Mouse (Mus musculus) myocyte (in vitro differentiated cells): ENCODE measurements around the gene Nipal1. TPM values are rescaled to one million over a fixed set of nuclear protein-coding genes. Genes with fewer than 3 reads are reported as not detected.

ENCODE experiments used
- H3K27me3 ChIP-seq: one replicate; pipeline ENCODE4 v1.6.1; 2011; ENCODE audit not compliant: control insufficient read depth, insufficient read depth, insufficient read length
- H3K36me3 ChIP-seq: one replicate; pipeline ENCODE4 v1.6.1; 2011; ENCODE audit not compliant: control insufficient read depth, insufficient read depth
- H3K4me2 ChIP-seq: one replicate; pipeline ENCODE4 v1.6.1; 2011; ENCODE audit warnings: low read depth, control low read depth
- H3K4me3 ChIP-seq: one replicate; pipeline ENCODE4 v1.5.1; 2011; ENCODE audit warnings: mild to moderate bottlenecking, control low read depth, moderate library complexity
- H3K79me2 ChIP-seq: one replicate; pipeline ENCODE4 v1.6.1; 2011; ENCODE audit not compliant: control insufficient read depth, insufficient read depth
- H3ac ChIP-seq: one replicate; pipeline ENCODE4 v1.6.1; 2011; ENCODE audit not compliant: control insufficient read depth, insufficient read length
- CEBPB ChIP-seq: IDR thresholded peaks from 2 replicates; pipeline ENCODE4 v1.6.1; 2011; ENCODE audit warnings: mild to moderate bottlenecking, moderate library complexity; ENCODE audit not compliant: poor library complexity, insufficient read depth, severe bottlenecking
- E2F4 ChIP-seq: IDR thresholded peaks from one replicate; pipeline ENCODE4 v1.6.1; 2011; ENCODE audit warnings: mild to moderate bottlenecking, control low read depth, moderate library complexity; ENCODE audit not compliant: insufficient read depth
- MAX ChIP-seq: IDR thresholded peaks from one replicate; pipeline ENCODE4 v1.6.1; 2011; ENCODE audit warnings: low read depth, mild to moderate bottlenecking, control low read depth
- MYOD1 ChIP-seq, 3 experiments: IDR thresholded peaks; one replicate each; pipeline ENCODE4 v1.6.1; 2011; ENCODE audit warnings: control low read depth in 2 of 3, low read depth in 2 of 3, mild to moderate bottlenecking in 2 of 3, moderate library complexity in 1 of 3; ENCODE audit not compliant: insufficient read length in 2 of 3, control insufficient read depth in 1 of 3
- MYOG ChIP-seq, 3 experiments: IDR thresholded peaks; one replicate each; pipeline ENCODE4 v1.6.1; 2011; ENCODE audit warnings: control low read depth in 2 of 3, low read depth in 2 of 3, mild to moderate bottlenecking in 2 of 3; ENCODE audit not compliant: insufficient read length in 2 of 3, control insufficient read depth in 1 of 3, insufficient read depth in 1 of 3
- POLR2A ChIP-seq: IDR thresholded peaks from one replicate; pipeline ENCODE4 v1.6.1; 2011; ENCODE audit warnings: low read depth, mild to moderate bottlenecking, control low read depth, moderate library complexity; ENCODE audit not compliant: insufficient read length
- POLR2AphosphoS2 ChIP-seq: IDR thresholded peaks from one replicate; pipeline ENCODE4 v1.6.1; 2011; ENCODE audit warnings: low read depth, control low read depth; ENCODE audit not compliant: insufficient read length
- REST ChIP-seq: IDR thresholded peaks from one replicate; pipeline ENCODE4 v1.6.1; 2011; ENCODE audit warnings: mild to moderate bottlenecking, control low read depth, moderate library complexity; ENCODE audit not compliant: insufficient read depth, insufficient read length
- SRF ChIP-seq: IDR thresholded peaks from one replicate; pipeline ENCODE4 v1.6.1; 2011; ENCODE audit warnings: low read depth; ENCODE audit not compliant: control insufficient read depth, insufficient read length
- TCF12 ChIP-seq: IDR thresholded peaks from one replicate; pipeline ENCODE4 v1.6.1; 2011; ENCODE audit warnings: mild to moderate bottlenecking, control low read depth; ENCODE audit not compliant: poor library complexity, insufficient read depth, severe bottlenecking
- TCF3 ChIP-seq: IDR thresholded peaks from one replicate; pipeline ENCODE4 v1.6.1; 2011; ENCODE audit warnings: low read depth, control low read depth; ENCODE audit not compliant: insufficient read length
- USF1 ChIP-seq: IDR thresholded peaks from one replicate; pipeline ENCODE4 v1.6.1; 2011; ENCODE audit warnings: low read depth, mild to moderate bottlenecking, control low read depth, moderate library complexity
- polyA plus RNA-seq: library from polyadenylated mRNA; unstranded; fragments of >200 nt; fragmentation: generic; extraction: Trizol; gene quantifications from one replicate; pipeline ENCODE4 v1.2.1, GENCODE M21; 2012; ENCODE audit warnings: missing spikeins

The Nipal1 gene
- polyA plus RNA-seq, 1 experiment: 0.07 TPM

DNA sequence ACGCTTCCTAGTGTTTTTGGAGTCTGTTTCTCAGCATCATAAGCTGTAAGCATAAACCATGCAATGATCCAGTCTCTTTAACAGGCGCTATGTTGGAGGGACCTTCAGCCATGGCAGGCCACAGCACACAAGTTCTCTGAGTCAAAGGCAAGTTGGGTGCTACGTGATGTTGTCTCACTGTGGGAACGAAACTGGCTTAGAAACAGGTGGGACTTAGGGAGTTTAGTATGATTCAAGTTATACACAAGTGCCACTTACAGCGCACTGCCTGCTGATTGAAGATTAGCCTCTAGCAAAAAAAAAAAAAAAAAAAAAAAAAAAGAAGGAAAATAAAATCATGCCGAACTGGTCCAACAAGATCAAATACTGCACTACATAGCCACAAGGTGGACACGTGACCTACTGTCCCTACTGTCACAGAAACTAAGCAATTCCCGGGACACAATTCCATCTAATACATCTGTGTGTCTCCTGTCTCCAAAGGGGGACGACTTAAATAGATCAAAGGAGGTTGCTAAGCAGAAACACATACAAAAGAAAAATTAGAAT lies 27.5 kb downstream of the Nipal1 start:
- Histone ChIP-seq H3K4me2 (no peak overlapping the region), H3K4me3 (no peak overlapping the region), H3ac (no peak overlapping the region), H3K79me2 (no peaks in the 10 kb centered on the region), H3K27me3 (no peaks in the 10 kb centered on the region), H3K36me3 (no peaks in the 10 kb centered on the region)
- TF ChIP-seq TCF12: no peak
- TF ChIP-seq SRF: no peak
- TF ChIP-seq POLR2AphosphoS2: no peak
- no peak for TF ChIP-seq CEBPB

DNA sequence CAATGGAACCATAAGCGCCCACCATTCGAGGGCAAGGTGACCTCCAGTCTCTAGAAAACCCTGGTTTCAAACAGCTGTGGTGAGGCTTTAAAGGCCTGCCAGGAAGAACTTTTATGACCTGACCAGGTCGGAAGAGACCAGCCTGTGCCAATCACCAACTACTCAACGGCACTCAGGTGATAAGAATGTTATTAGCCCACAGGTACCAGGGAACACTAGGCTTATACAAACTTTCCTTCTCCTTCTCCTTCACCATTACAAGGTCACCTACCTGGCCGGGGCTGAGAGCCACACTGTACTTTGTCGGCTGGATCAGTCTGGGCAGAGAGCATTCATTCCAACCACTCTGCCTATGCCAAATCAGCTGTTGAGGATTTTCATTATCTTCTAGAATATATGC lies 33.9 kb downstream of the Nipal1 start:
- no peaks in the 10 kb centered on the region for H3K79me2 ChIP-seq
- H3K36me3 ChIP-seq: no peaks in the 10 kb centered on the region
- TF ChIP-seq POLR2A (no peak), POLR2AphosphoS2 (no peak), SRF (no peak), E2F4 (no peak), CEBPB (no peak), MAX (no peak), REST (no peak), MYOD1 (IDR thresholded peaks at IDR 0.05; ENCODE audit: control insufficient read depth in 1 of 3, insufficient read length in 2 of 3, low read depth in 2 of 3) (no peak), USF1 (no peak), TCF12 (no peak), TCF3 (no peak), MYOG (IDR thresholded peaks at IDR 0.05; ENCODE audit: control insufficient read depth in 1 of 3, insufficient read depth in 1 of 3, insufficient read length in 2 of 3, low read depth in 2 of 3) (no peak)
- H3ac ChIP-seq: no peak overlapping the region
- H3K27me3 ChIP-seq: no peaks in the 10 kb centered on the region
- no peak overlapping the region for H3K4me3 ChIP-seq
- H3K4me2 ChIP-seq: no peak overlapping the region

DNA sequence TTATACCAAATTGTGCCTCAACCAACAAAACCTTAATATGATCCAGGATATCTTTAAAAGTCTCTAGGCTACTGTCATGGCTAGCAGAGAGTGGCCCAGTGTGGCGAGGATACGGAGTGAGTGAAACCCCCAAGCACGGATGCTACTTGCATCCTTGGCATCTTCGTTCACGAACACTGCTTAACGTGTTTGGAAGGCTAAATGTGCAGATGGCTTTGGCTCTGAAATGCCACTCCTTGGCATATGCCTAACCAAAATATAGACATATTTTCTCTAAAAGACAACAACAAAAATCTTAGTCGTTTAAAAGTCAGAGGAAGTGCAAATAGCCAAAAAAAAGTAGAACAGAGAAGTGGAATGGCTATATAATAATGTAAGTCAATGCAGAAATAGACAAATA lies 42.0 kb downstream of the Nipal1 start:
- Histone ChIP-seq H3K27me3 (no peaks in the 10 kb centered on the region), H3K79me2 (no peaks in the 10 kb centered on the region), H3K4me3 (no peak overlapping the region), H3K4me2 (no peak overlapping the region), H3ac (no peak overlapping the region), H3K36me3 (no peaks in the 10 kb centered on the region)
- TF ChIP-seq USF1 (no peak), TCF12 (no peak), TCF3 (no peak), SRF (no peak), MYOD1 (IDR thresholded peaks at IDR 0.05; ENCODE audit: control insufficient read depth in 1 of 3, insufficient read length in 2 of 3, low read depth in 2 of 3) (no peak), POLR2AphosphoS2 (no peak), REST (no peak), E2F4 (no peak), MYOG (IDR thresholded peaks at IDR 0.05; ENCODE audit: control insufficient read depth in 1 of 3, insufficient read depth in 1 of 3, insufficient read length in 2 of 3, low read depth in 2 of 3) (no peak)

DNA sequence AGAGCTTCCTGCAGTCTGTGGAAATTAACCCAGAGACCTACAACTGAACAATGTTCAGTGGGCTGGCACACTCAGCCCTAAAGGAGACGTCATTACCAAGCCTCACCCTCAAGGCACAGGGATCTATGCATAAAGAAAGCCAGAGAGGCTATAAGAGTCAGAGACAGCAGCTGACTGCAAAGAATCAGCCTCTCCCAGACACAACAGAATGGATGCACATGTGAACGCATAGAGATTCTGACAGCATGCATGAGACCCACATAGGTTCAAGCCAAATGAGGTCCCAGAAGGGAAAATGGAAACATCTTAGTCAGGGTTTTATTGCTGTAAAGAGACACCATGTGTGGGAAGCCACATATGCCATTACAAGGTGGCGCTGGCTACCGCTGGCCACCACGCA lies 42.9 kb downstream of the Nipal1 start:
- Histone ChIP-seq H3K36me3 (no peaks in the 10 kb centered on the region), H3K4me2 (no peak overlapping the region), H3K27me3 (no peaks in the 10 kb centered on the region), H3K79me2 (no peaks in the 10 kb centered on the region), H3ac (no peak overlapping the region), H3K4me3 (no peak overlapping the region)
- TF ChIP-seq POLR2AphosphoS2: no peak
- TF ChIP-seq SRF: no peak
- no peak for TF ChIP-seq MYOG (IDR thresholded peaks at IDR 0.05; ENCODE audit: control insufficient read depth in 1 of 3, insufficient read depth in 1 of 3, insufficient read length in 2 of 3, low read depth in 2 of 3)
- TF ChIP-seq USF1: no peak
- TF ChIP-seq REST: no peak
- no peak for TF ChIP-seq TCF3
- no peak for TF ChIP-seq TCF12
- TF ChIP-seq MYOD1 (IDR thresholded peaks at IDR 0.05; ENCODE audit: control insufficient read depth in 1 of 3, insufficient read length in 2 of 3, low read depth in 2 of 3): no peak
- TF ChIP-seq CEBPB: no peak
- no peak for TF ChIP-seq E2F4
- no peak for TF ChIP-seq POLR2A
- no peak for TF ChIP-seq MAX

DNA sequence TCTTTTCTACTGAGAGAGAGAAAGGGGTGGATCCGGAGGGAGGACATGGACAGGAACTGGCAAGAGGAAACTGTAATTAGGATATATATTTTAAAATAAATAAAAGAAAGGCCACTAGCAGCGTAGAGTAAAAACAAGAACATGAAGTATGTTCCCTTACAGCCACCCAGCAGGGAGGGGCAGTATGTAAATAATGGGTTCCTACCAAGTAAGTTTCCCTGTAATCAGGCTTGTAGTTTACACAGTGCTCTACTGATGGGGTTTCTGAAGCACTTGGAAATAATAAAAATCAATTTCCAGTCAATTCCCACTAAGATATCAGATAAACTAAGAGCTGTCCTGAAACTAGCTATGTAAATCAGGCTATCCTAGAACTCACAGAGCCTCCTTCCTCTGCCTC lies 47.1 kb downstream of the Nipal1 start:
- TF ChIP-seq MYOG (IDR thresholded peaks at IDR 0.05; ENCODE audit: control insufficient read depth in 1 of 3, insufficient read depth in 1 of 3, insufficient read length in 2 of 3, low read depth in 2 of 3) (no peak), TCF3 (no peak), REST (no peak), MAX (no peak), CEBPB (no peak), USF1 (no peak), MYOD1 (IDR thresholded peaks at IDR 0.05; ENCODE audit: control insufficient read depth in 1 of 3, insufficient read length in 2 of 3, low read depth in 2 of 3) (no peak), E2F4 (no peak), TCF12 (no peak), POLR2AphosphoS2 (no peak), SRF (no peak), POLR2A (no peak)
- no peaks in the 10 kb centered on the region for H3K36me3 ChIP-seq
- no peaks in the 10 kb centered on the region for H3K27me3 ChIP-seq
- H3ac ChIP-seq: no peak overlapping the region
- H3K79me2 ChIP-seq: no peaks in the 10 kb centered on the region
- no peak overlapping the region for H3K4me3 ChIP-seq
- H3K4me2 ChIP-seq: no peak overlapping the region
